Mouse (Mus musculus) thymus, postnatal 4 days (tissue): ENCODE data around the gene Col18a1.
A peak's percentile ranks its signal among the peaks of the same experiment; 100 is the strongest.

Experiments
- DNase-seq: peaks from one replicate; pipeline ENCODE4 v3.0.0; 2021

Gene Col18a1

DNA sequence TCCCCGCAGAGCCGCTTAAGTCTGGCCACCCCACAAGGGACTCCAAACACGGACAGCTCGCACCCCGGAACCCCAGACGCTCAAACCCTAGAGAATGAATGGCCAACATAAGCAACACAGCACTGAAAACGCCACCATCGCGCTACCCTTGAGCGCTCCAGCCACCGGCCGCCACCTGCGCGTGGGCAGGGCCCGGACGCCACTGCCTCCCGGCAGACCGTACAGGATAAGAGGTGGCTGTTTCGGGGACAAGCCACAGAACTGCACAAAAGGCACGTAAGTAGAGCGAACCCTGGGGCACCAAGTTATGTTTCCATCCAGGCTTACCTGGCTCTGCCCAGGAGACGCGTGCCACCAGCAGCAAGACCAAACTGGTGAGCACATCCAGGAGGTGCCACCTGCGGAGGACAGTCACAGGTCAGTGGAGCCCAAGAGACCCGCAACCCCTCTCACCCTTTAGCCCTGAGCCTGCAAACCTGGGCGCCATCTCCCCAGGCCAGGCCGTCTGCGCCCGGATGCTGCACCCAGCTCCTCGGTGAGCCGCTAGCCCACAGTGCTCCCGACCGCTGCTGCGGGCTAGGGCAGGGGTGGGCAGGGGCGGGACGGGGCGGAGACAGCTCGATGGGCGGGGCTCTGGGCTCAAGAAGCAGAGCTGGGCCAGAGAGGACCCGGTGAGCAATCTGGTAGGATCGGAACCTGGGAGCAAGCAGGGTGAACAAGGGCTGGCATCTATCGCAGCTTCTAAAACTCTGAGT, at the start of gene Col18a1:
Gene Col18a1 (minus strand): TSS at position 586 of the 755 bp plus-strand sequence.
- peak; percentile 35 for DNase-seq

DNA sequence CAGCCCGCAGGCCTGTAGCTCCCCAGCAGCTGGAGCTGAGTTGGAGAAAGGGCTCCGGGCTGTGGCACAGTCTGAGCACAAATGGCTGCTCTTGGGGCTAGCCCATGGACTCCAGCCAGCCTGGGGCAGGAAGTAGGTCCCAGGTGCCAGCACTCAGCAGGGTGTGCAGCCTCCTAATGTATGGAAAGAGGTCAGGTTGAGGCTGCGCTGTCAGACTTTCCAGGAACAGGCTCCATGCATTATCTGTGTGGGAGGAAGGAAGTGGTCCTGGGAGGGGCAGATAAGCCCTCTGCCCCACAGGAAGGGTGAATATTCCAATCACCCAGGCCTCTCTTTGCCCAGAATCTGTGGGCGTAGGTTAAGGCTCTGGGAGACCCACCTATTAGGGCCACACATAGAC, 49.3 kb upstream of the Col18a1 start:
- no peak for DNase-seq

DNA sequence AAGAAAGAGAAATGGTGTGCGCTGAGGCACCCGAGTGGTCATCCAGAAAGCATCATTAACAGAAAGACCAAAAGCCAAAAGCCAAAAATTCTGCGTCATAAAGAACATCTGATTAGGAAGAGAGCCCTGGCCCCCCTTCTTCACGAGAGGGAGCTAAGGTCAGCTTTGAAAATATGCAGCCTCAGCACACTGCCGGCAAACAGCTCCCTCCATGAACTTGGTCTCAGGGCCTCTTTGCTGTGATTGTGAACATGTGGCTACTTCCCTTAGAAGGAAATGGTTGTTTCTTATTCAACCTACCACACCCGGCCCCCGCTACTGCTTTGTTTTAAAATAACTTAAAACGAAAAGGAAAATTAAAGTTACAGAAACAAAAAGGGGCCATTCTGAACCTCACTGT, 48.2 kb upstream of the Col18a1 start:
- no peak for DNase-seq

DNA sequence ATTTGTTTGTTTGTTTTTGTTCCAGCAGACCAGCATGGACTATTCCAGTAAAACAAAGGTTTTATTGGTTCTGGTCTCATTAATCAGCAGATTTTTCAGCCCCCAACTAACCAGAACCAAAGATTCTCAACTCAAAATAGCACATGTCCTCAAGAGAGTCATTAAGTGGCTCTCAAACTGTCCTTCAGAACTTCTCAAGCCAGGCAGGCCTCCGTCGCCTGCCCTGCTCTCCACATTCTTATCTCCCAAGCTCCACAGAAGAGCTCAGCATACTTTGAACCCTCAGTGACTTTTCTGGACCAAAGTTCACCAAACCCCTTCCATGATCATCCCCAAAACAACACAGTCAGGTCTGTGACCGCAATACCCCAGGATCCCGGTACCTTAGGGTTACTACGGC, 47.1 kb upstream of the Col18a1 start:
- no peak for DNase-seq

DNA sequence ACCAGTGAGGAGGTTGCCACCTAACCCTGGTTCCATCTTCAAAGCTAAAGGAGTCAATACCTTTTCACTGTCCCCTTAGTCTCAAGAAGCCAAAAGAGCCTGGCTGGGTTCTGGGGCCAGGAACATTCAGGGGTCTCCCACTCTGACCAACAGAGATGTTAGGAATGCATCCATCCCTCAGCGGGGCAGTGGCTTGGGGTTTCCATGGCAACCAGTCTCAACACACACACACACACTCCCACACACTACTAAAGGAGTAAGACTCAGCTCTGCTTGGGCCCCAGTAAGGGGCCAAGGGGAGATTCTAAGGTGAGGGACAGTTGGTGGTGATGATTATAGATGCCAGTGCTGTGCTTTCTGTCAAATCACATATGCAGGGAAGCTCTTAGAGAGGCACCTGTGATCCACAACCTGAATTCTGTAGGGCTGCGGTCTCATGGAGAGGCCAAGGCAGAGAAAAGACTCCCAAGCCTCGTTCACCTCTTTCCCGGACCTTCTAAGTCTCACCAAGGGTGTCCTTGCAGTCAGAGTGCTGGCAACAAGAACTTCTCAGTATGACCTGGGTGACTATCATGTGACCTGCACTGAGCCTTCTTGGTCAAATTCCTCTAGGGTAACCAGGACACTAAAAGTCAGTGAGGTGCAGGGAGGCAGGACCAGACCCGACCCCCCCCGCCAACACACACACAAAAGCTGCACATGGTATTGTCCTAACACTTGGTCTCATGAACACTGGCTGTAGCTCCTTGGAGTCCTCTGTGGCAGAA, 46.2 kb upstream of the Col18a1 start:
- no peak for DNase-seq

DNA sequence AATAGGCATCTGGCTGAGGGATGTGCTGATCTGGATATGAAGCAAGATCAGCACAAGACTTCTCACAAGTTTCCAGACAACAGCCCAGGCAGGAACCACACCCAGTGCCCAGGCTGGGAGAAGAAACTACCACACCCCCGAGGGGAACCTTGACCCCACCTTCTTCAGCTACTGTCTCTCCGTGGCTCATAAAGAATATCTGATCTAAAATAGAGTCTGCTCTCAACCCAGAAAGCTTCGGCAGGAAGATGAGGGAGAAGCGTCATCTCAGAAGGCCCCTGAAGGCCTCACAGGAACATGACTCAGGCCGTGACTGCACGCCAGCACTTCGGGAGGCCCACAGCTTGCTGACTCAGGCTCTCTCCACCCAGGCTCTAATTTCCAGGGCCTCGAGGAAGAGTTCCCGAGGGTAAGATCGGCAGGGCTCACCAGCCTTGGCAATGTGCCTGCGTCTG, 44.8 kb upstream of the Col18a1 start:
- no peak for DNase-seq

DNA sequence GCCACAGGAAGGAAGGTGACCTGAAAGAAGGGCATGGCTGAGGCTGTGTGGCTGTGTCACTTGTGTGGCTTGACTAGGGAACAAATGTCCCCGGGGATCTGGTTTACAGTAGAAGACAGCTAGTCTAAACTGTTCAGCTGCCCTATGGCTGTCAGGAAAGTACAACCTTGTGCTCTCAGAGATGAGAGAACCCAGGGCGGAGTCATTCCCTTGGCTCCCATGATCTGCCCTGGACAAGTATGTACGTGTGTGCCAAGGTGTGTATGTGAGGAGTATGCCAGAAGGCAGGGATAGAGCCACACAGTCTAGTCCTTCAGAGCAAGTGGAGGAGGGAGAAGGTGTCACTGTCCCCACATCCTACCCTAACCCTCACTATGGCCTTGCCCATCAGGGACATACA, 44.3 kb upstream of the Col18a1 start:
- DNase-seq: no peak

DNA sequence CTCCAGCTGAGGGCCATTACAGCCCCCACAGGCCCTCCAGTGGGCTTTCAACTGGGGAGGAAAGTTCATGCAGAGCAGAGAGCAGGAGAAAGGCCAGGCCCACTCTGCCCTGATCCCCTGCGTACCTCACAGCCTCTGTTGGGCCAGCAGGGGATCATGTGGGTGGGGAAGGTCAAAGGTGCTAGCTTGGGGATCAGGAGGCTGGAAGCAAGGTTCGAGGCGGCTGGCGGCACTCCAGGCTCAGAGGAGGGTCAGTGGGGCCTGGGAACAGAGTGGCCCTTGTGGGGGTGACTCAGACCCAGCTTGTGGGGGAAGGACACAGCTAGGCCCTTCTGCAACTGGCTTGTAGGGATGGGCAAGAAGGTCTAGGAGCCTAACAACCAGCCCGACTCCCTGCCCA, 42.9 kb upstream of the Col18a1 start:
- no peak for DNase-seq

DNA sequence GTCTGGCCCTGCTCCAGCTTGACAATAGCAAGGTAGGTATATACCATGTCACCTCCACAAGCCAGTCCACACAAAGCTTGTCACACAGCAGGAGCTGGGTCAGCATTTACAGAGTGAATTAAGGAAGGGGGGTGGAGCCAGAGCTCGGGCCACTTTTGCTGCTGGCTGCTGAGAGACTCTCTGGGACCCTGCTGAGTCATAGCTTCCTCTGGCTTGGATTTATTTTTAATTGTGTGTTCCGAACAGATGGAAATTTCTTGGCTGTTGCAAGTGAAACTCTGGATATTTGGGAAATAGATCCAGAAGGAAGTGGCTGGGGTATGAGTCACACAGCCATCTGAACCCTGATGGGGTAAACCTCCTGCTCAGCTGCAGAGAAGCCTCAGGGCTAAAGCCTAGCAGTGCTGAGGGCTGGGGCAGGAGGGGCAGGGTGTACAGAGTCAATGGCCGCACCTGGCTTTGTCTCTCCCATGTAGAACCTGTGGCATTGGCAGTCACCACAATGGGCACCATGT, 40.3 kb upstream of the Col18a1 start:
- DNase-seq: no peak

DNA sequence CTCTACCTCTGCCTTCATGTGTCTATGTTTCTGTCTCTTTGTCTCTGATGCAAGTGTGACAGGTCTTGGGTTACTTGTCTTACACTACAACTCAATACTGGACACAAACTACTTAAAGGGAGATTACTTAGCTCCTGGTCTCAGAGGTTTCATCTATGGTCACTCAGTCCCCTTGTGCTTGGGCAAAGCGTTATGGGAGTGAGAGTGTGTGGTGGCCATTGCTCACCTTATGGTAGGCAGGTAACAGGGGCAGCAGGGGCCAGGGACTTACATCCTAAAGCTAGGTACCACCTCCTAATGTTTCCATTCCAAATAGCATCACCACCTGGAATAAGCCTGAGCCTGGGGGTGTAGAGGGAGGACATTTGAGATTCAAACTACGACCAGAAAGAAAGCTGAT, 39.8 kb upstream of the Col18a1 start:
- no peak for DNase-seq

DNA sequence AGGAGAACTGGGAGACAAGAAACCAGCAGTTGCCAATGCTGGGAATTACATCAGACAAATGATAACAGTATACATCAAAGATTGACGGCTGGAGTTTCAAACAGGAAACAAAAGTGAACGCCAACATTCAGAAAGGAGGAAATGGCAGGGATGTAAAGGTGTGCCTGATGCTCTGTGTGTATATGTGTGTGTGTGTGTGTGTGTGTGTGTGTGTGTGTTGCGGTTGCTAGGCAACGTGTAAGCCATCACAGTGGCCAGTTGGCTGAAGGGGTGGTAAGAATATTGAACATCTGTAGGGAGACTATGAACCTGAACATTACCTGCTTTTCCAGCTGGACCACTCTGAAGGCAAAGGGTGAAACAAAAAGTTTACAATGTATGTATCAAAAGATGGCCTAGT, 37.6 kb upstream of the Col18a1 start:
- no peak for DNase-seq

DNA sequence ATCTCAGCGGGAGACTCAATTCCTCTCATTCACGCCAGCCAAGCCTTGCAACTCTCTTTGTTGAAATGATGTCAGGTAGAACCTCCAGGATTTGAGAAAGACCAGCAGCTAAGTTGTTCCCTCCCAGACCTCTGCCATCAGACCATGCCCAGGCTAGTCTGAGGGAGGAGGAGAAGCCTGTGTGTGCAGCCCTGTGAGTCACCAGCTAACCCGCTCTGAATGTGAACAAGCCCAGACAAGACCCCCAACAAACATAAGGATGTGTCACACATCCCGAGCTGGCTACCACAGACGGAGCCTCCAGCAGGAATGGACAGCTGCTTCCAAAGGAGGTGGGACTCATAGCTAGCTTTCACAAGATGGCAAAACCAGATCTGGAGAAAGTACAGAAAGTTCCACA, 35.6 kb upstream of the Col18a1 start:
- no peak for DNase-seq

DNA sequence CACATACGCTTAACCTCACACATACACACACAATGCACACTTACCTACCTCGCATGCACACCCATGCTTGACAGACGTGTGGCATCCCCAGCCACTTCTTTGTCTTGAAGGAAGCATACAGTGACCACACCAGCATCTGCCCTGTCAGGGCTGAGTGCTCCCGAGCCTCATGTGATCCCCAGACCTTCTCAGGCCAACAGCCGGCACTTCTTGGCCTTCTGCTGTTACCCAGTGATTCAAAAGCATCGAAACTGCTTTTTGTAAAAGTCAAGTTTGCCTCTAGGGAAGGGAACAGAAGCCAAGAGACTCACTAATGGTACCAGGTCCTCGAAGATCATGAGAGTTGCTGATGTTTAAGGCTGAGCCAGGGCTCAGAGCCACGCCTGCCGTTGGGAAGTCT, 33.9 kb upstream of the Col18a1 start:
- no peak for DNase-seq

DNA sequence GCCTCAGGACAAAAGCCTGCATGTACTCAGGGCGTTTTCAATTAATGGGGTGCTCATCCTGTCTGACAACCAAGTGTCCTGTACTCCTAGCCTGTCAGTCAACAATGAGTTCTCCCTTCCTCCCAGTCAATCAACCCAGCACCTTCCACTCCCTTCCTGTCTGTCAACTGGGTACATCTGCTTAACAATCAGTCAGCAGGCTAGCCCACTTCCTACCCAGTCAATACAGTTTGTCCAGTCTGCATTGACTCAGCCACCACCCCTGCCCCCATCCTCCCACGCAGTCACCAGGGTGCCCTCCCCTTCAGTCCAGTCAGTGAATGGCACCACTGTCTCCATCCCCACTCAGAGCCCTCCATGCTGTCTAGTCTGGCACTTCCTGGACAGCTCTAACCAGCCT, 32.9 kb upstream of the Col18a1 start:
- no peak for DNase-seq

DNA sequence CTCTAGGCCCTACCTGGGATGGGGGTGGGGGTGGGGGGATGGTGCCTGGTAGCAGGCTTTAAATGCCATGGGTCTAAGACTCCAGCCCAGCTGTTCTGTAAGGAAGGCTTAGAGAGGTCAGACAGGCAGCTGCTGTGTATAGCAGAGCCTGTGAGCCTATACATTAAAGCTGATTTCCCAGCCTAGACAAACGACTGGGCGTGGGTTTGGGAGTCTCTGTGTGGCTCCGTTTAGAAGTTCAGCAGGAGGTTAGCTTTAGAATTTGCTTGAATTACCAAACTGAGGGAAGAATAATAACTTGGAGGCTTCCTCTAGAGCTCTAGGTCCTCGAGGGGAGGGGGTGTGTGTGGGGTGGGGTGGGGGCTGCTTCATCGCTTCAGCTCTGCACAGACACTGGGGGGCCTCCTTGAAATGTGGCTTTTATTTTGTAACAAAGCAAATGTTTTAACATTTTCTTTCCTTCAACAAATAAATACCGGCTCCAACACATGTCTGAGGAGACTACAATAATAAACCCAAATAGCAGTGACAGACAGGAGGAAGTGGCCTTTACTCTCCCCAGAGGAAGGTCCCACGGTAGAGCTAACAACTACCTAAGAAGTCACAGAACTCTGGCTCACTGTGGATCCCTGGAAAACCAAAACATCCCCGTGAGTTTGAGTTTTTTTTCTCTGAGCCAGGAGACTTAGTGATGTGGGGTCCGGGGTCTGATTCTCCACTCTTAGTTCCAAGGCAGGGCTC, 31.3 kb upstream of the Col18a1 start:
- no peak for DNase-seq

DNA sequence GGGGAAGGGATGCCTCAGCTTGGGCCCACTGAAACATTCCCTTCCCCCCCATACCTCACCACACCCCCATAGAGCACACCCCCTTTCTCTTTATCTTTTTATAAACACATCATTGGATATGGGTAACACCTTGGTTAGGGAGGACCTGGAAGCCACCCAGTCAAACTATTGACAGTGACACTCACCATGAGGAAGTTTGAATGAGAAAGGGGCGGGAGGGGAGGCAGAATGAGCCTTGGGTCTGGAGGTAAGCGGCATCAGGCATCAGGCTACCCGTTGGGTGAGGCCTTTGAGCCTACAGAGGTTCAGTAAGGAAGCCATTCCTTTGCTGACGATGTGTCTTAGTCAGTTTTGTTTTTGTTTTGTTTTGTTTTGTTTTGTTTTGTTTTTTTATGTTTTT, 30.3 kb upstream of the Col18a1 start:
- DNase-seq: no peak

DNA sequence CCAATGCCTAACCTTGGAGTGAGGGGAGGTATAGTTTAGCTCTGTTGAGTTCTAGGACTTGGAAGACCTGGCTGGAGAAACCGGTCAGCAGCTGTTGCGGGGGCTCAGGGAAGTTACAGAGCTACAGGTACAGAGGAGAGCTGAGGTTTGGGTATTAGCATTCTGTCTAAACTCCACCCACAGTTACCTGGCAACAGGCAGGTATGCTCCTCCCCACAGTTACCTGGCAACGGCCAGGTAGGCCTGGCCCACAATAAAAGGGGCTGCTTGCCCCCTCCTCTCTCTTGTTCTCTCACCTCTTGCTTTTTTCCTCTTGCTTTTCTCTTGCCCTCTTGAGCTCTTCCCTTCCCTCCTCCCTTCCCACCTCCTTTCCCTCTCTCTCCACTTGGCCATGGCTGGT, 29.8 kb upstream of the Col18a1 start:
- DNase-seq: no peak

DNA sequence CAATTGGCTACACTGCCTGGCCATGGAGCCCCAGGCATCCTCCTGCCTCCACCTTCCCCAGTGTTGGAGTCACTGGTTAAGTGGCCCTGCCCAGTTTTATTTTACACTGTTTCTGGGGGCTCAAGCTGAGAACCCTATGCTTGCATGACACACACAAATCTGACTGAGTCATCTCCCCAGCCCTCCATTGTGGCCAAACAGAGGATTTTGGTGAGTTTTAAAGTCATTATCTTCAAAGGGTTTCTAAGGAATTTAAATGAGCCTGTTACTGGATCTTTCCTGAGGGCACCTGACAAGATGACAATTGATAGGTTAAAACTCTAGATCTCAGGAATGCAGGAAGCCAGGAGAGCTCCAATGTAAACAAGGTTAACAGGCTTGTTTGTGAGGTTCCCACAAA, 27.1 kb upstream of the Col18a1 start:
- no peak for DNase-seq

DNA sequence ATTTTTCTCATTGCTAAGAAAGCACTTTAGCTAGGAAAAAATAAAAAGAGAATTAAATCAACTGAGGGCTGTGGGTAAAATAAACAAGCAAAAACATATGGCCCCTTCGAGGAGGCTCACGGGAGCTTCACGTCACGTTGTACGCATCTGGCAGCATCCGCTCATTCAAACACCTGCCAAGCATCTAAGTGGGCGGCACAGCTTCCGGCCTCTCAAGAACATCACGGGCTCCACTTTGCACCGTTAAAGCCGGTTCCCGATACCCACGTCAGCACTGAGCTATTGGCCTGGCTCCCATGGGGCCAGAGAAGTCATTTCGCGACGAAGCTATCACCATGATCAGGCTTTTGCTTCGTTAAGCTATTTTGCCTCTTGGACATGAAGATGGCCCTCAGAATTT, 26.4 kb upstream of the Col18a1 start:
- DNase-seq: no peak

DNA sequence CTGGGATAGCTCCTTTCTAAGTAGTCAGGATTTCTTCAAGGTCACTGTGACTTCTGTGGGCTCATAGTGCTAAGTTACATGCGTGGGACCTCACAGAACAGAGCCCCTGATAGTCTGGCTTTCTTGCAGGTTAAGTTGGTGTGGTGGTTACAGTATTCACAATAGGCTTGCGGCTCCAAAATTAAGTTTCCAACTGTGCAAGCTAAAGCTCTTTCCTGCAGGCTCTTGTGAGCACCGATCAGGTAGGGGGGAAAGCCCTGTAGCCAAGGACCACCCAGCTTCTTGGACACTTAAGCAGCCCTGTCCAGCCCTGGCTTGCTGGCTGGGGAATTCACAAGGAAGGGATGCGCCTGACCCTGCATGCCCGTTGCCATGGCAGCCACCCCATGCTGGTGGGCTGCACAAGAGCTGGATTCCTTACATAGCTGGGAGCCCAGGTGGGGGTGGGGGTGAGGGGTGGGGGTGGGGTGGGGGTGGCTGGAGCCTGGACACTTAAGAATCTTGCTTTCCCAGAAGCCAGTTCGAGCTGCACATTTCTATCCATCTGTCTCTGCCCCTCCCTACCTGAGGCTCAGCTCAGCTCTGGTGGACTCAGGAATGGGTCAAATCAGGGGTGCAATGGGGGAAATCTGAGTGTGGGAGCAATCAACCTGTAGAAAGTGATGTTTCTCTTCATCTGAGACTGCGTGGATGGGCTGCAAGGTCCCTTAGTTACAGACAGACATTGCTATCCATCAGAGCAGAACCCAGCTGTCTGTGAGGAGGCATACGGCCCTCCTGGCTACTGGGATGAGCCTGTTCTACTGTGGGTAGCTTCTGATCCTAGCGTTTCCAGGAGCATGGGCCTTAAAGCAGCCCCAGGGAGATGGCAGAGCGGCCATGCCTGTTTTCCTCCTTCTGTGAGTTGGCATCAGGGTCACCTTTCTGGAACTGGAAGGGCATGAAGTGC, 24.9 kb upstream of the Col18a1 start:
- no peak for DNase-seq

DNA sequence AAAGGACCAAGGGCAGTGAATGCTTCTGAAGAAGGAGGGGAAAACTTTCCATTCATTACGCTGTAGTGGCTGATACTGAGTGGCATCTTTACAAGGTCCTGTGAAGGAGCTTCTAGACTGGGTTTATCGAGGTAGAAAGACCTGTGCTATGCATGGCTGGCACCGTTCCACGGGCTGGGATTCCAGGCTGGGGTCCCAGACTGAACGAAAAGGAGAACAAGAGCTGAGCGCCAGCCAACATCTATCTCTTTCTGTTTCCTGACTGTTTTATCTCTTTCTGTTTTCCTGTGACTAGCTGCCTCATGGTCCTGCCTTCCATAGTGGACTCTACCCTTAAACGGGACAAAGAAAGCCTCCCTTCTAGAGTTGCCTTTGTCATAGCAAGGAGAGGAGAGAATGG, 21.1 kb upstream of the Col18a1 start:
- DNase-seq: no peak

DNA sequence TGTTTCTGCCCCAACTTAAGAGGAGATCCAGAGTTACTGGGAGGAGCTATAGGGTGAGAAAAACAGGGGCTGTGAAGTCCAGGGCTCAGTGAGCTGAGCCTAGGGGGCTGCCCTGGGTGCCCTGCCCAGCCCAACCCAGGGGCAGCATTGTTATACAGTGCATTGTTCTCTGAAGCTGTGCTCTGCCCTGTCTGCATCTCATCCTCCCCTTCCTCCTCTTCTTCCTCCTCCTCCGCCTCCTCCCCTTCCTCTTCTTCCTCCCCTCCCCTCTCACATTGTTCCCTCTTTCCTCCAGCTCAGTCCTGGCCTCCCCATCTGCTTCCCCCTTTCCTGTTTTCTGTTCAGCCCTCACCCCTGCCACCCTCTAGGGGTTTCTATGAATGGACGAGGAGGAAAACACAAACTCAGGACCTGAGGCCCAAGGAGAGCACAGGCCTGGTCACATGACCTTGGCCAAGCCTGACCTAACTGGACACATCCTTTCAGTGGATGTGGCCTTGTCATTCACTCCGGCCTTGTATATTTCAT, 16.5 kb upstream of the Col18a1 start:
- DNase-seq: no peak
